13 mouse cellular contexts compared by ENCODE assay signal in genomic region chr3:81829966-81830599, GRCm38 (mm10).
A peak's percentile ranks its signal among the peaks of the same experiment; 100 is the strongest.
DNase-seq lines count a peak whose midpoint lies in the region; ATAC-seq and TF ChIP-seq lines count a peak whose summit lies in the region.
"Had no signal": no experiment of that assay in that cellular context is flagged by ENCODE, and none has a peak within 500 bp of the region (broad histone marks: within the 10 kb centered on the region; RNA-seq: fewer than 3 reads in every experiment).

No protein-coding gene starts in this region.

- H3K27ac ChIP-seq in forebrain, embryonic 14.5 days (ENCODE audit: low read depth, low read length), result no peak overlapping the region
- no peak overlapping the region for H3K27ac ChIP-seq in stomach, postnatal 0 days (replicated peaks)
- no peak overlapping the region for H3K27ac ChIP-seq in lung, postnatal 0 days (ENCODE audit: low read length)
- H3K27ac ChIP-seq: heart, embryonic 15.5 days; liver, embryonic 13.5 days had no signal

- H3K9ac ChIP-seq in forebrain, embryonic 14.5 days (ENCODE audit: low read length), result no peak overlapping the region
- no peak overlapping the region for H3K9ac ChIP-seq in stomach, postnatal 0 days (ENCODE audit: low read length)
- H3K9ac ChIP-seq in lung, postnatal 0 days (replicated peaks; ENCODE audit: low read depth), result no peak overlapping the region
- H3K9ac ChIP-seq: heart, embryonic 15.5 days; liver, embryonic 13.5 days had no signal

- H3K36me3 ChIP-seq in forebrain, embryonic 14.5 days (ENCODE audit: control insufficient read depth, insufficient read depth, low read length), result no peaks in the 10 kb centered on the region
- H3K36me3 ChIP-seq in stomach, postnatal 0 days (ENCODE audit: control insufficient read depth, insufficient read depth, low read length), result no peaks in the 10 kb centered on the region
- no peaks in the 10 kb centered on the region for H3K36me3 ChIP-seq in lung, postnatal 0 days (ENCODE audit: insufficient read depth, low read length)
- H3K36me3 ChIP-seq: heart, embryonic 15.5 days; liver, embryonic 13.5 days had no signal

- TF ChIP-seq EP300 in stomach, postnatal 0 days (optimal IDR thresholded peaks at IDR 0.05), result no peak
- TF ChIP-seq EP300 in lung, postnatal 0 days (IDR thresholded peaks at IDR 0.05), result no peak

- H3K4me1 ChIP-seq in forebrain, embryonic 14.5 days (ENCODE audit: control insufficient read depth, insufficient read depth, low read length), result no peaks in the 10 kb centered on the region
- H3K4me1 ChIP-seq in stomach, postnatal 0 days (replicated peaks; ENCODE audit: control insufficient read depth, insufficient read depth), result no peaks in the 10 kb centered on the region
- H3K4me1 ChIP-seq in lung, postnatal 0 days (ENCODE audit: insufficient read depth, low read depth, low read length), result no peaks in the 10 kb centered on the region
- H3K4me1 ChIP-seq: heart, embryonic 15.5 days; liver, embryonic 13.5 days had no signal

- H3K27me3 ChIP-seq in forebrain, embryonic 14.5 days (replicated peaks; ENCODE audit: control insufficient read depth, insufficient read depth, low read length), result no peaks in the 10 kb centered on the region
- no peaks in the 10 kb centered on the region for H3K27me3 ChIP-seq in stomach, postnatal 0 days (ENCODE audit: control insufficient read depth, insufficient read depth, low read length)
- no peaks in the 10 kb centered on the region for H3K27me3 ChIP-seq in lung, postnatal 0 days (replicated peaks; ENCODE audit: insufficient read depth, low read length)
- H3K27me3 ChIP-seq: heart, embryonic 15.5 days; liver, embryonic 13.5 days had no signal

- no peak overlapping the region for H3K4me2 ChIP-seq in forebrain, embryonic 14.5 days (ENCODE audit: low read length)
- no peak overlapping the region for H3K4me2 ChIP-seq in stomach, postnatal 0 days (replicated peaks; ENCODE audit: low read depth)
- no peak overlapping the region for H3K4me2 ChIP-seq in lung, postnatal 0 days (replicated peaks; ENCODE audit: low read depth, low read length)
- H3K4me2 ChIP-seq: heart, embryonic 15.5 days; liver, embryonic 13.5 days had no signal

- intact Hi-C loops in left cerebral cortex, postnatal 25 days (cut with DNase I), result no loop called here

- H3K9me3 ChIP-seq in forebrain, embryonic 14.5 days (replicated peaks; ENCODE audit: control insufficient read depth, low read length), result no peaks in the 10 kb centered on the region
- no peaks in the 10 kb centered on the region for H3K9me3 ChIP-seq in stomach, postnatal 0 days (ENCODE audit: control insufficient read depth, low read length)
- no peaks in the 10 kb centered on the region for H3K9me3 ChIP-seq in lung, postnatal 0 days (ENCODE audit: low read length)
- H3K9me3 ChIP-seq: heart, embryonic 15.5 days; liver, embryonic 13.5 days had no signal

- peak; percentile 93 for ATAC-seq in forebrain, embryonic 14.5 days
- no peak for ATAC-seq in stomach, postnatal 0 days (ENCODE audit: low FRiP score, low TSS enrichment)
- no peak for ATAC-seq in lung, postnatal 0 days

- peak; percentile 4 to 57 for DNase-seq in layer of hippocampus, adult 18-20 months (ENCODE audit: low spot score in 2 of 2)
- DNase-seq in layer of hippocampus, postnatal 36 days, result no peak
- DNase-seq in NIH3T3 (ENCODE audit: low read depth), result peak; percentile 10
- DNase-seq in forebrain, embryonic 14.5 days (ENCODE audit: low spot score), result peak; percentile 91
- DNase-seq in left cerebral cortex, postnatal 25 days (ENCODE audit: low spot score in 2 of 2), result peak; percentile 63 to 87
- DNase-seq in stomach, postnatal 0 days (ENCODE audit: low spot score), result no peak
- DNase-seq in lung, postnatal 0 days (ENCODE audit: low spot score), result no peak
- DNase-seq in adrenal gland, postnatal 25 days, result no peak
- DNase-seq: cerebellum, adult 9-11 months; gastrocnemius, postnatal 14 days; kidney, adult 18-20 months; liver, embryonic 13.5 days had no signal

- no peak overlapping the region for H3K4me3 ChIP-seq in forebrain, embryonic 14.5 days (ENCODE audit: low read depth, low read length)
- H3K4me3 ChIP-seq in stomach, postnatal 0 days (ENCODE audit: low read depth, low read length), result no peak overlapping the region
- no peak overlapping the region for H3K4me3 ChIP-seq in lung, postnatal 0 days (ENCODE audit: low read depth, low read length)
- H3K4me3 ChIP-seq: heart, embryonic 15.5 days; liver, embryonic 13.5 days had no signal

- no peak for TF ChIP-seq CTCF in stomach, postnatal 0 days (IDR thresholded peaks at IDR 0.05; ENCODE audit: low read depth)
- no peak for TF ChIP-seq CTCF in lung, postnatal 0 days (IDR thresholded peaks at IDR 0.05)

Comparison
In these comparisons a context has a peak if more than half of its experiments do, and no peak if none do; other contexts are left out.
1. DNase-seq: peak in layer of hippocampus, adult 18-20 months (2 of 2), NIH3T3 (single experiment), forebrain, embryonic 14.5 days (single experiment) and left cerebral cortex, postnatal 25 days (2 of 2); none in layer of hippocampus, postnatal 36 days (0 of 2), stomach, postnatal 0 days (single experiment), lung, postnatal 0 days (single experiment) and adrenal gland, postnatal 25 days (single experiment).